Comparison of ENCODE assay signal across 8 mouse cellular contexts in genomic region chr9:42897361-42898051, GRCm38 (mm10). TPM values are rescaled to one million over a fixed set of nuclear protein-coding genes. Genes with fewer than 3 reads are reported as not detected.
DNase-seq lines count a peak whose midpoint lies in the region; ATAC-seq lines count a peak whose summit lies in the region.

No protein-coding gene starts in this region.

- peaks cover 5% of the 10 kb centered on the region for H3K9me3 ChIP-seq in erythroblast, embryonic 14.5 days (ENCODE audit: control insufficient read depth, low read length)
- no peaks in the 10 kb centered on the region for H3K9me3 ChIP-seq in forebrain, embryonic 15.5 days
- H3K9me3 ChIP-seq in lung, embryonic 16.5 days (ENCODE audit: control insufficient read depth, low read length): no peaks in the 10 kb centered on the region

- H3K27ac ChIP-seq in forebrain, embryonic 15.5 days (replicated peaks): 0 out of 2 replicates have a peak overlapping the region, but pooled peaks have one; percentile 28
- no peak overlapping the region for H3K27ac ChIP-seq in lung, embryonic 16.5 days (ENCODE audit: low read length)

- peak overlapping the region; percentile 12 for H3K4me3 ChIP-seq in erythroblast, embryonic 14.5 days (replicated peaks)
- H3K4me3 ChIP-seq in forebrain, embryonic 15.5 days: peak overlapping the region; percentile 52
- peak overlapping the region; percentile 54 for H3K4me3 ChIP-seq in lung, embryonic 16.5 days (ENCODE audit: low read length)

- under 1% methylated on average over 49 of the region's 52 CpGs for WGBS in forebrain, embryonic 15.5 days
- WGBS in lung, embryonic 16.5 days: under 1% methylated on average over 52 of the region's 52 CpGs

- peaks cover 47% of the 10 kb centered on the region for H3K27me3 ChIP-seq in erythroblast, embryonic 14.5 days (ENCODE audit: control insufficient read depth)
- no peaks in the 10 kb centered on the region for H3K27me3 ChIP-seq in forebrain, embryonic 15.5 days
- peaks cover 16% of the 10 kb centered on the region for H3K27me3 ChIP-seq in lung, embryonic 16.5 days (ENCODE audit: control insufficient read depth, insufficient read depth, low read depth, low read length)

- H3K4me2 ChIP-seq in forebrain, embryonic 15.5 days (replicated peaks): peak overlapping the region; percentile 97
- H3K4me2 ChIP-seq in lung, embryonic 16.5 days (ENCODE audit: low read depth, low read length): peak overlapping the region; percentile 94

- peak; percentile 20 for DNase-seq in cerebellum, adult 11 months
- peak; percentile 62 for DNase-seq in heart, postnatal 4 days
- peak; percentile 31 for DNase-seq in layer of hippocampus, adult 9-10 months (ENCODE audit: low spot score)
- peak; percentile 44 for DNase-seq in retina, postnatal 7 days (ENCODE audit: low read depth, low spot score)

- H3K36me3 ChIP-seq in erythroblast, embryonic 14.5 days (ENCODE audit: control insufficient read depth): no peaks in the 10 kb centered on the region
- H3K36me3 ChIP-seq in forebrain, embryonic 15.5 days: no peaks in the 10 kb centered on the region
- H3K36me3 ChIP-seq in lung, embryonic 16.5 days (ENCODE audit: control insufficient read depth, insufficient read depth, low read length): no peaks in the 10 kb centered on the region

- peak overlapping the region; percentile 57 for H3K9ac ChIP-seq in forebrain, embryonic 15.5 days (replicated peaks)
- H3K9ac ChIP-seq in lung, embryonic 16.5 days (ENCODE audit: low read length): peak overlapping the region; percentile 56

- no peak for ATAC-seq in erythroblast, adult 5-6 weeks (replicated peaks; ENCODE audit: low FRiP score, poor library complexity, severe bottlenecking)
- ATAC-seq in forebrain, embryonic 15.5 days (replicated peaks): peak; percentile 76
- ATAC-seq in lung, embryonic 16.5 days (ENCODE audit: low read depth): peak; percentile 59

- no peaks in the 10 kb centered on the region for H3K4me1 ChIP-seq in erythroblast, embryonic 14.5 days (ENCODE audit: control insufficient read depth)
- peaks cover 27% of the 10 kb centered on the region for H3K4me1 ChIP-seq in forebrain, embryonic 15.5 days
- peaks cover 23% of the 10 kb centered on the region for H3K4me1 ChIP-seq in lung, embryonic 16.5 days (replicated peaks; ENCODE audit: control insufficient read depth, insufficient read depth, low read length)

RNA-seq across cellular contexts. Expression of gene Grik4, which starts 46.8 kb away (rescaled TPM):
- not detected in 2 replicates for polyA plus RNA-seq in erythroblast, embryonic 14.5 days (2012)
- total RNA-seq in erythroblast, adult 5-6 weeks (2015; ENCODE audit: low replicate concordance): not detected in 2 replicates
- not detected in 2 replicates for total RNA-seq in erythroblast, adult 5-6 weeks (2017; ENCODE audit: low replicate concordance)
- polyA plus RNA-seq in forebrain, embryonic 15.5 days (2015; fragmentation: Nextera tagmentation; extraction: Ambion mirVana): 3.8 and 4.4 TPM in 2 replicates
- total RNA-seq in heart, postnatal 4 days (2021): under 1 TPM in 1 of 2 experiments, not detected in 1; 0.10 TPM
- polyA plus RNA-seq in lung, embryonic 16.5 days (2015; fragmentation: Nextera tagmentation; extraction: Ambion mirVana): 1.5 and 2.3 TPM in 2 replicates
